Mouse (Mus musculus): ENCODE measurements around the gene Ubtd1.

- TF ChIP-seq CTCF (conservative IDR thresholded peaks at IDR 0.05; ENCODE audit: low read length), result no peak
- TF ChIP-seq POU5F1 (IDR thresholded peaks at IDR 0.05; ENCODE audit: borderline replicate concordance, low read length), result no peak
- TF ChIP-seq NANOG (IDR thresholded peaks at IDR 0.05; ENCODE audit: borderline replicate concordance, low read length), result no peak
Observed at GRCm38 (mm10) chr19:42075992-42076391, 94.4 kb downstream of the Ubtd1 start.

Data from E14TG2a.4 (cell line).